Mouse (Mus musculus): ENCODE measurements around the gene Fgf18.

DNA sequence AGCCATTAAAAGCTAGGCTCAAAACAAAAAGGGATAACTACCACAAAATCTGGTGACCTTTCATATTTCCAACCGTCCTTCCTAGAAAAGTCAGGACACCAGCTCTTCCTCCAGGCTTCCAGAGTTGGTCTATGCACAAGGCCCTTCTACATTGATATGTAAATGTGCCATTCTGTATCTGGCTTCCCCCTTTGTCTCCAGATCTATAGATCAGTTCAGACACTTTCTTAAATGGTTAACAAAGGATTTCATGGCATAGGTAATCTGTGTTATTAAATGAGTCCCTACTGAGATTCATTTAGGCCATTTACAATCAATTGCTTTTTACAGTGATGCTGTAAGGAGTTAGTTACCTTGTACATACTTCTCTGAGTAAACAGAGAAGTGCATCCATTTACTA, 32.6 kb upstream of the Fgf18 start:
- TF ChIP-seq GATA1 (IDR thresholded peaks at IDR 0.05; ENCODE audit: low read length) (no peak), TAL1 (IDR thresholded peaks at IDR 0.05; ENCODE audit: low read length) (no peak)
